Mouse (Mus musculus) forelimb bud, embryonic 11.5 days (tissue): ENCODE measurements at regions not wholly inside any gene's neighbourhood (a gene's known extent, or its start where the extent isn't known, plus 50 kb on each side); places are given as distances from the start of the nearest gene placed in this dataset.
A peak's percentile ranks its signal among the peaks of the same experiment; 100 is the strongest.
"Not testable (repeated sequence)": the region's sequence is repeated elsewhere in the genome, so short reads cannot be mapped to it uniquely, and the experiment has no call there.

ENCODE experiments used
- DNase-seq: peaks from one replicate; pipeline ENCODE4 v3.0.0-alpha.2; 2012; ENCODE audit warnings: low read depth, low spot score

DNA sequence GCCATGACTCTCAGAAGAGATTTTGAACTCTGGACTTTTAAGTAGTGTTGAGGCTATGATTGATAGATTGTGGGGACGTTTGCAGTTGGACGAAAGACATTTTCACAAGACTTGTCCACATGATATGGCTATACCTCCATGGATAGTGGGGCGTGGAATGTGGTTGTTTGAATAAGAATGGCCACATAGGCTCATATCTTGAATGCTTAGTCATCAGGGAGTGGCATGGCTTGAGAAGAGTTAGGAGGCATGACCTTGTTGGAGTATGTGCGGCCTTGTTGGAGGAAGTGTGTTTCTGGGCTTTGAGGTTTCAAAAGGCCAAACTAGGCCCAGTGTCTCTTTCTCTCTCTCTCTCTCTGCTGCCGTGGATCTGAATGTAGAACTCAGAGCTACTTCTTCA is 204.7 kb upstream of the Pclo start:
- no peak for DNase-seq

DNA sequence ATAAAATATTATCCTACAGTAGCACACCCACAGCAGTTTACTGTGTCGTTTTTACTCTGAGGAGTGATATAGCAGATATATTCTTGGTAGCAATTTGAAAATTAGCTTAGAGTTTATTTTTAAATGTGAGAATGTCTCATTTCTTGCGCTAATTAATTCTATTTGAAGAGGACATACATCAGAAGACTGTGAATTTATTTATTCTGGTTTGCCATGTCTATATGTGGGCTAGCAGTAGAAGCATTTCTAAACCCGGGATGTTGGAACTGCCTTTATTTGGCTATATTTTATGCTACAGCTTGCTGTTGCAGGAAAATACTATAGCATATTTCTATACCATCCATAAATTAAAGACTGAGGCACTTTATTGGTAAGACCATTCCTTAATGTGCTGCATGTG is 203.0 kb upstream of the Pclo start:
- DNase-seq, result no peak

DNA sequence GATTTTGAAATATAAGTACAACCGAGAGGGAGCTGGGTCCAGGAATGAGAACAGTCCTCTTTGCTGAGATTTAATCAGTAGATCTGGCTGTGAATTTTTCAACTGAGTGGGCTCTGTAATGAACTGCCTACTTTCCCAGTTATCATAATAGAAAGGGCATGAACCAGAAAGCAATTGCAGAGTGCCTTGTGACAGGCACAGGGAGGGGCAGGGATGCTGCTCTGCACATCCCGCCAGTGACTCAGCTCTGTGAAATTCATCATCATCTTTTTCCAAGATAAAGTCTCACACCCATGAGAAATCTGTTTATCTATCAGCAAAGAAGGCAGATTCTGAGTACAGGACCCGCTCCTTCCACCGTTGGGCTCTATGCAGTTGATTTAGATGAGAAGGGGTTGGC is 194.5 kb upstream of the Pclo start:
- DNase-seq, result no peak

DNA sequence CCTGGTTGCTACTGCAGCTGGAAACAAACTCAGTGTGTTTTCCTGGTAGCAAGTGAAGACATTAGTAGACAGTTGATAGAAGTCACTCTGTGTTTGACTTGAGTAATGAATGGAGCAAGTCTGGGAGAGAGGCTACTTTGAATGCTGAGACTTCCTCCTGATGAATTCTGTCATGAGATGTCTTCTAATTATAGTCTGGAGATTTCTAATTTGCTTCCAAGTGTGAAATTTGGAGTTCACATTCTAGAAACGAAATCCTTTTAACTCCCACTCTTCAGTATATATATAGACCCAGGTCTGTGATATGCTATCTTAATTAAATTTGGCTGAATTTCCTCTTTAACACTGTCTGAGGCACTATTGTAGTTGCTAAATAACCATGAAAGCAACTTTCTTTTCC is 192.7 kb upstream of the Pclo start:
- DNase-seq, result no peak

DNA sequence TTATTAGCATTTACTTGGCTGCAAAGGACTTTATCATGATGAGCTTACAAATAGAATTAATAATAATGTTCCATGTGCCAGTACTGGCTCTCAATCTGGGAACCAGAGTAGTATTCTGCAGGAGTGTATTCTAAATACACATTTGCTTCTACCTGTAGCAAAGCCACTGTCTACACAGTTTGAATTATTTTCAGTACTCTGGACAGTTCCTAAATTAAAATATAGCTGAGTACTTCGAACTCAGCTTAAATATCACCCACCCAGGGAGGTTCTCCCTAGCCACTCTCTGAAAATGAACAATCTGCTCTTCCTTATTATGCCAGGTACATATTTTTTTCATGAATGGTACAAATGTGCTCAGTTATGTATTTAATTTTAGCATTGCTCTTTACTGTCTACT is 154.3 kb upstream of the Pclo start:
- peak; percentile 8 for DNase-seq

DNA sequence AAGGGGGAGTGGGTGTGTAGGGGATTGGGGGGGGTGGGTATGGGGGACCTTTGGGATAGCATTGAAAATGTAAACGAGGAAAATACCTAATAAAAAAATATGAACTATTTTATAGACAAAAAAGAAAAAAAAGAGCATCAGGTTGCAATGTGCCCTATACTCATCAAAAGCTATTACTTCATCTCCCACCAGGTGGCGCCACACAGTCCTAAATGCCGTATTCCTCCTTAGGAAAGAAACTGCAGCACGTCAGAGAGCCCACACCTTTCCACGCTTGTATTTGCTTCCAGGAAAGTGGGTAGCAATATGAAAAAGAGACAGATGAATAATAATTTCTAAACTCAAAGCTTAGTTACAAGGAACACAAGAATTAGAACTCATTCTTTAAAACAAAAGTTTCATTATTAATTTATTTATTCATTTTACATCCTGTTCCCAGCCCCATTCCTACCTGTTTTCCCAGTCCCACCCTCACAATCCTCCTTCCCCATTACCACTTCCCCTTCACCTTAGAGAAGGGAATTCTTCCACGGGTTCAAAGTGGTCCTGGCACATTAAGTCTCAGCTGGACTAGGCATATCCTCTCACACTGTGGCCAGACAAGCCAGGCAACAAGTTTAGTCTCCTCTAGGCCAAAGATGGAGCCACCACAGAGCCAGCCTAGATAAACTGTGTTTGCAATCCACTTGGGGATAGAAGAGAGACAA is 125.4 kb upstream of the Pclo start:
- peak; percentile 64 for DNase-seq

DNA sequence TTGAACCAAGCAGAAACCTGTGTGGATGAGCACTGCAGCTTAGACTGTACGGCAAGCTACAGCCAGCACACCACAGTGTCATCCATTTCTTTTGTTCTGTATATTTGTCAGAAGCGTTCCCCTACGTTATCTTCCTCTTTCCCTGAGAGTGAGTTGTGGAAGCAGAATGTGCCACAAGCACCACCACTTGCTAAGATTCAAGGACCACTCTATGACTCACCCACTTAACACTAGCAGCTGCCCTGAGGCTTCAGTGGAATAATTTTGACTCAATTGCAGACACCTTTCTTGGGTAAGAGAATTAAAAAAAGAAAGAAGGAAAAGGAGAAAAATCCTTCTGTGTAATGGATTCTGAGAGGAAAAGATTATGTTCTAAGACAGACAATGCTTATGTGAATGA is 122.9 kb upstream of the Pclo start:
- DNase-seq, result no peak

DNA sequence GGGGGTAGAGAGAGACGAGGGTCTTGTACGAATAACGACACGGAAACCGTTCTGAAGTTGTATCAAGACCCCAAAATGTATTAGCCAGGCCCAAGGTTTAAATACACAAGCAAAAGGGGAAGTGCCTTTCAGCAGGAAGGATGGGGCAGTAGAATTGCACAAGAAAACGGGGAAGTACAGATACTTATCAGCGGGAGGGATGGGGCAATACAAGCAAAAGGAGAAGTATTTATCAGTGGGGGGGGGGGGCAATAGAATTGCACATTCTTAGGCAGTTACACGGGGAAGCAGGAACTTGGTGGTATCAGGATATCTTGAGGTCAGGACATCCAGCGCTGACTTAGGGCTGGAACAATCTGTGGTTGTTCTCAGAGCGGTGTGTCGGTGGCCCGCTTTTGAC is 111.3 kb upstream of the Pclo start:
- DNase-seq, result not testable (repeated sequence)

DNA sequence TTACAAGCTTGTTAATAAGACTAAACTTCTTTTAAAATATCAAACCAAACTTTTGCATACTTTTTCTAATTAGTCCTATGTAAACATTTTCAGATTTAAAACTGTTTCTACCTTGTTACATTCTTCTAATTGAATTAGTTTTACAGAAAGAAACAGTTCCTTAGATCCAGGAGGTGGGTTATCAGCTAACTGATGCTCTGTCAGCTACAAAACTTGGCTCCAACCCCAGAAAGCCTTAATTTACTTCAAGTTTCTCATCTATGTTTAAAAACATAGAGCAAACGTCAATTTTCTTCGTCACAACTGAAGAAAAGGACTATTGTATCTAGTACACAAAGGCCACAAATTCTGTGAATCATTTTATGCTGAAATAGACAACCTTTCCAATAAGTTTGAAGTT is 110.4 kb upstream of the Pclo start:
- no peak for DNase-seq

DNA sequence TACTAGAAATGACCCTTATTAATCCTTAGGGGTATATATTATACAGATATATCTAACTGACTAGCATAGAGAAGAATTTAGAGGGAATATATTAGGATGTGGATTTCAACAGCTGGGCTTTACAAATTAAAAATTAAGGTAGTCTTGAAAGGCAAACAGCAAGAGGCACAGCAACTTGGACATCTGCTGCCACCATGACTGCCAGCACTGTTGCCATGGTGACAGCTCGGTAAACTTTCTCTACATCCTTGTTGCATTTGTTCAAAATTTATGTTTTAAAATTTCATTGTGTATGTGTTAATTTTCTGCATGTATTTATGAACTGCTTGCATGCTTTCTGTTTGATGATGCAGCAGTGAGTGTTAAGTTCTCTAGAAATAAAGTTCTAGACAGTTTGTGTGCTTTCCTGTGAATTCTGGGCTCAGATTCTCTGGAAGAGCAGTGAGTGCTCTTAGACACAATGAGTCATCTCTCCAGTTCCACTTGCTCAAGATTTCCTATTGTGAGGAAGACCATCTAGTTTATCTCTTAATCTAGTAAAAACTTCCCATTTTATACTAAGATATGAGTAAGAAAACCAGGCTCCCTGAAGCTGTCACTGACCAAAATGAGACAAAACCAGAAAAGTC is 99.4 kb upstream of the Pclo start:
- DNase-seq, result no peak

DNA sequence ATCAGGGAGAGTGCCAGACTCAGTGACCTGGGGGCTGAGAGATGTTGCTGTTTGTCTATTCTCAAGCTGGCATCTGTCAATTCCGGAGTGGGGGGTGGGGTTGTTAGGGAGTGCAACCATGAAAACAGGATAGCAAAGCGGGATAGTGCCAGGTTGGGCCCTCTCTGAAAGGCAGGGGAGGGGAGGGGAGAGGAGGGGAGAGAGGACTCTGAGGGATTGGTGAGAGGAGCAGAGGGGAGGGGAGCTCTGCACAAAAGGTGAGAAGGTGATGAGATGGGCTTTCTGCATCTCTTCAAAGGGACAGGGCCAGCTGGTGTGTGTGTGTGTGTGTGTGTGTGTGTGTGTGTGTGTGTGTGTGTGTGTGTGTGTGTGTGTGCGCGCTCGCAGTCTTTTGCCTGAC is 61.6 kb upstream of the Pclo start:
- no peak for DNase-seq
